Mouse (Mus musculus) cerebral cortex, adult 2 months (tissue): ENCODE measurements around the gene Aloxe3.

Experiments
- WGBS: fragments of 180-500 bp; shearing (Covaris S2); methylation state at CpG from one replicate; pipeline ENCODE4 v1.1.7; 2018; 5-methylcytosine and 5-hydroxymethylcytosine counted together

The Aloxe3 gene

GRCm38 (mm10) chr11:69094697-69095429 lies 30.8 kb upstream of the Aloxe3 start, which contains the start of gene Per1:
Gene Per1, plus strand, starts transcription at chr11:69095217.
- under 1% methylated on average over 37 of the region's 37 CpGs for WGBS

- under 1% methylated on average over 27 of the region's 27 CpGs for WGBS
Observed at GRCm38 (mm10) chr11:69095511-69096231, 30.0 kb upstream of the Aloxe3 start.

GRCm38 (mm10) chr11:69096360-69096986 lies 29.2 kb upstream of the Aloxe3 start:
- WGBS = 6% methylated on average over 9 of the region's 9 CpGs

GRCm38 (mm10) chr11:69096987-69097900 lies 28.5 kb upstream of the Aloxe3 start:
- 1% methylated on average over 28 of the region's 29 CpGs for WGBS

- 4% methylated on average over 8 of the region's 8 CpGs for WGBS
Observed at GRCm38 (mm10) chr11:69098039-69098761, 27.5 kb upstream of the Aloxe3 start.

- 1% methylated on average over 19 of the region's 19 CpGs for WGBS
Observed at GRCm38 (mm10) chr11:69098762-69099091, 27.0 kb upstream of the Aloxe3 start.

- WGBS = under 1% methylated on average over 22 of the region's 22 CpGs
Observed at GRCm38 (mm10) chr11:69099177-69099914, 26.4 kb upstream of the Aloxe3 start.

GRCm38 (mm10) chr11:69099915-69100345 lies 25.8 kb upstream of the Aloxe3 start:
- WGBS = under 1% methylated on average over 23 of the region's 23 CpGs

GRCm38 (mm10) chr11:69100639-69101360 lies 24.9 kb upstream of the Aloxe3 start:
- 74% methylated on average over 20 of the region's 20 CpGs for WGBS

- 84% methylated on average over 21 of the region's 21 CpGs for WGBS
Observed at GRCm38 (mm10) chr11:69101604-69102402, 23.9 kb upstream of the Aloxe3 start.

GRCm38 (mm10) chr11:69102403-69102725 lies 23.3 kb upstream of the Aloxe3 start:
- 64% methylated on average over 7 of the region's 7 CpGs for WGBS

- 95% methylated on average over 14 of the region's 14 CpGs for WGBS
Observed at GRCm38 (mm10) chr11:69103121-69103520, 22.6 kb upstream of the Aloxe3 start.

GRCm38 (mm10) chr11:69103531-69104435 lies 21.9 kb upstream of the Aloxe3 start:
- 82% methylated on average over 15 of the region's 15 CpGs for WGBS

GRCm38 (mm10) chr11:69104487-69104886 lies 21.2 kb upstream of the Aloxe3 start:
- 84% methylated on average over 14 of the region's 14 CpGs for WGBS

GRCm38 (mm10) chr11:69105227-69105626 lies 20.5 kb upstream of the Aloxe3 start:
- 86% methylated on average over 6 of the region's 6 CpGs for WGBS

GRCm38 (mm10) chr11:69105796-69106195 lies 19.9 kb upstream of the Aloxe3 start:
- 77% methylated on average over 2 of the region's 2 CpGs for WGBS

GRCm38 (mm10) chr11:69106299-69106698 lies 19.4 kb upstream of the Aloxe3 start:
- 88% methylated on average over 11 of the region's 11 CpGs for WGBS

GRCm38 (mm10) chr11:69106842-69107241 lies 18.9 kb upstream of the Aloxe3 start:
- WGBS = 81% methylated on average over 11 of the region's 11 CpGs
